Mouse (Mus musculus) cortical plate, adult 2 months (tissue): ENCODE data around the gene Dgkz.

Experiments
- CTCF ChIP-seq: fragments of 200-500 bp; IDR thresholded peaks from 2 replicates; pipeline ENCODE4 v1.5.1; 2011; ENCODE audit warnings: mild to moderate bottlenecking, control low read depth, low read length; ENCODE audit not compliant: insufficient read depth; ENCODE audit errors: extremely low read depth
- POLR2A ChIP-seq: fragments of 200-500 bp; IDR thresholded peaks from 2 replicates; pipeline ENCODE4 v1.6.1; 2011; ENCODE audit warnings: mild to moderate bottlenecking, low read length, control low read depth; ENCODE audit not compliant: insufficient read depth; ENCODE audit errors: extremely low read depth

- TF ChIP-seq CTCF (no peak), POLR2A (no peak)
These were observed 3.5 kb downstream of the Dgkz start for GRCm38 (mm10) chr2:91972121-91972566.
